Mouse (Mus musculus) T-helper 2 cell (primary cell): Measurements from ENCODE around the gene Tmem123.

ENCODE experiments used
- in situ Hi-C: fragments of 300-600 bp; cut with MboI, MseI; formaldehyde crosslinking; loops from one replicate; pipeline ENCODE4 v1.15.1; 2025; ENCODE audit warnings: high pct_unique_total_duplicates

The Tmem123 gene

GRCm38 (mm10) chr9:7822758-7823157 lies 58.9 kb downstream of the Tmem123 start:
- in situ Hi-C loops = loop anchor here (5.0 kb wide), 1 partner anchor 50 kb away; no protein-coding TSS in a partner anchor

DNA sequence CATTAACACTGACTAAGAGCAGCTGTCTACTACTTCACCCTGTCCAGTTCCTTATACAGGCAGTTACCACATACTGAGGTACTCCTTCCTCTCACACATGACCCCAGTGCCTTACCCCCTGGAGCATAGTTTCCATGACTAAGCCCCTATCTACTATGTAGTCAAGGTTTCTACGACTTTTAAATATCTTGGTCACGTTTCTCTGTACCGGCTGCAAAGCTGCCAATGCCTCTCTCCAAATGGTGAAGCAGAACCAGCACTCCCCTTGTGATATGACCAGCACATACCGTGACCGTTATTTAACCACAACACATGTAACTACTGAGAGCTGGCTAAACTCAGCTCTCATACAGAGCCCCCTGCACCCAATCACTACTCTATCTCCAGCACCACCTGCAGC lies 61.1 kb downstream of the Tmem123 start:
- in situ Hi-C loops = loop anchor here (5.0 kb wide), 1 partner anchor 53 kb away; no protein-coding TSS in a partner anchor

DNA sequence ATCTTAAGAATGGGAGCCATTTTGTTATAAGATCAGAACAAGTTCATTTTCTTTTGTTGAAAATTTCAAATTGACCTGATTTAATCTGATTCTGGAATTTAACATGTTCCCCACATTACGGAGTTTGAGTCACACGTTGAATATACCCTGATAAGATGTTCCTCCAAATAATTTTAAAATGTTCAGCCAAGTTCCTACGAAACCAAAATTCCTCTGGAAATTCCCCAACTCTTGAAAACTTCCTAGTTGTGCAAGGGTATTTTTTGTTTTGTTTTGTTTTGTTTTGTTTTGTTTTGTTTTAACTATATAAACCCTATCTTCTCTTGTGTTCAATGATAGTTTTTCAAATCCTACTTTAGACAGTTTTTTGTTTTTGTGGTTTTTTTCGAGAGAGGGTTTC lies 64.9 kb downstream of the Tmem123 start:
- in situ Hi-C loops = no loop called here

- in situ Hi-C loops = no loop called here
Observed at GRCm38 (mm10) chr9:7829531-7830528, 66.0 kb downstream of the Tmem123 start.

- in situ Hi-C loops = no loop called here
Observed at GRCm38 (mm10) chr9:7833421-7833820, 69.6 kb downstream of the Tmem123 start.

GRCm38 (mm10) chr9:7835302-7835701 lies 71.5 kb downstream of the Tmem123 start:
- in situ Hi-C loops = no loop called here

DNA sequence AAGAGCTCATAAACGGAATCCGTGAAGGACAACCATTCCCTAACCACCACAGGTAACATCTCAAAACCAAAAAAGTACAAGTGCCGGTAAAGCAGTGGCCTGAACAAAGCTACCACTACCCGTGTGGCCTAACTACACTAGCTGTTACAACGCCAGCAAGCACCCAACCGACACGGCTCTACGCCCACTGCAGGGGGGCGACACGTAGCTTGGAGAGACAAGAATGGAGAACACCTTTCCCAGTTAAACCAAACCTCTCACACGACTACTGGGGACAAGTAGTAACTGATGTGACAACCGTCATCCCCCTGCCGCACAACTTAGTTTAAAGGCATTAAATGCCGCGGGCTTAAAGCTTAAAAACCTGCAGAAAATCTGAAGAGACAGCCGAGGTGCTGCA lies 72.5 kb downstream of the Tmem123 start:
- in situ Hi-C loops = no loop called here

DNA sequence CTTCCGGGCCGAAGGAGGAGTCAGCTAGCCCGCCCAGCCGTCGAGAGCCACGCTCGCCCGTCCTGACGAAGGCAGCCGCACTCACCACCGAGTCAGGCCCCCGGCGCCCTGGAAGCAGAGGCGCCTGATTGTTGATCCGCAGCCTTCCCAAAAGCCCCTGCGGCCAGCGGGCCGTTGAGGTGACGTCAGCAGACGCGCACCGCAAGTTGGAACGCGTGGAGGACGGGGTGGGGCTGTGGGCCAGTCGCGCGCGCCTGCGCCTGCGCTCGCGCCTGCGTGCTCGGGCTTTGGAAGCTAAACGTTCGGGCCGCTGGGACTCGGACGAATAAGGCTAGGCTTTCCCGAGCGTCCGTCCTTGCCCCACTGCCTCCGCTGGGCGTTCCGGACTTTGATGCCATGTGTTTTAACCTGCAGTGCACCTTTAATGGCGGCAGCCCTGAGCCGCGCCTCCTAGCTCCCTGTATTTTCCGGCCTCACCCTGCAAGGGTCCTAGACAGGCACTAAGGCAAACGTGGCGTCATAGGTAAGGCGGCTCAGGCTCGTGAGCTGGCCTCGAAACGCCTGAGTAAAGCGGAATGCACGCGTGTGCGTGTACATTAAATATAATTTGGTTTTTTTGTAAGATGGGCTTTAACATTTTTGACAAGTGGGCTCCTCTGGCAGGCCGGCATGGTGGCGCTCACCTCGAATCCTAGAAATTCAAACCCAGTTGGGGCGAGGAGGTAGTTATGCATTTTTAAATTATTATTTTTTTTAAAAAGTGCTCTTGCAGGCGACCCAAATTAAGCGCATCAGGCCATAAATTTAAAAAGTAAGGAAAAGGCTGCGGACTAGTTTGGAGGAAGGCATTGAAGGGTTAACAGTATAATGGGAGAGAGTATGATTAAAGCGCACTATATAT lies 73.3 kb downstream of the Tmem123 start, which contains the start of gene Birc2:
Gene Birc2 (minus strand): TSS at position 160 of the 901 bp plus-strand sequence.
- in situ Hi-C loops = no loop called here

GRCm38 (mm10) chr9:7837806-7838440 lies 74.1 kb downstream of the Tmem123 start:
- in situ Hi-C loops = no loop called here

- in situ Hi-C loops = no loop called here
Observed at GRCm38 (mm10) chr9:7841221-7841620, 77.4 kb downstream of the Tmem123 start.
